Mouse (Mus musculus) adrenal gland, adult 2 months (tissue): ENCODE data around the gene Calcb. TPM values are rescaled to one million over a fixed set of nuclear protein-coding genes. Genes with fewer than 3 reads are reported as not detected.
"Not testable (repeated sequence)": the region's sequence is repeated elsewhere in the genome, so short reads cannot be mapped to it uniquely, and the experiment has no call there.

Experiments
- DNase-seq: peaks from one replicate; pipeline ENCODE4 v3.0.0; 2021
- long read RNA-seq: library from polyadenylated mRNA; stranded (forward); transcript quantifications from one replicate; pipeline ENCODE4 v2.0.0, GENCODE M21; 2021
- polyA plus RNA-seq: library from polyadenylated mRNA; depleted of rRNA; stranded (reverse); fragments of >200 nt; gene quantifications from 2 replicates; pipeline ENCODE4 v1.2.3, GENCODE M21; 2012; rRNA removed
- total RNA-seq, 2 experiments: library from RNA; stranded (reverse); gene quantifications; 2 replicates each; pipeline ENCODE4 v1.2.3; 2021

The Calcb gene
- total RNA-seq (not detected), polyA plus RNA-seq (0.19 TPM in 1 of 2 replicates, not detected in the other)
- long read RNA-seq: 0 reads

- no peak for DNase-seq
Observed at GRCm38 (mm10) chr7:114718300-114718699, at the start of gene Calcb. TSS of gene Calcb (plus strand) at chr7:114718643.

GRCm38 (mm10) chr7:114671405-114671804, 47.0 kb upstream of the Calcb start:
- DNase-seq: no peak

GRCm38 (mm10) chr7:114672697-114673096, 45.7 kb upstream of the Calcb start:
- DNase-seq: no peak

GRCm38 (mm10) chr7:114692339-114692738, 26.1 kb upstream of the Calcb start:
- DNase-seq: peak; percentile 41

GRCm38 (mm10) chr7:114700871-114701270, 17.6 kb upstream of the Calcb start:
- no peak for DNase-seq

- DNase-seq: peak; percentile 21
Observed at GRCm38 (mm10) chr7:114706716-114707115, 11.7 kb upstream of the Calcb start.

GRCm38 (mm10) chr7:114707398-114707797, 11.0 kb upstream of the Calcb start:
- DNase-seq: peak; percentile 13

GRCm38 (mm10) chr7:114710419-114710818, 8.0 kb upstream of the Calcb start:
- peak; percentile 52 for DNase-seq

GRCm38 (mm10) chr7:114712523-114712922, 5.9 kb upstream of the Calcb start:
- DNase-seq: no peak

- DNase-seq: peak; percentile 69
Observed at GRCm38 (mm10) chr7:114719381-114720131, 1.1 kb downstream of the Calcb start.

- not testable (repeated sequence) for DNase-seq
Observed at GRCm38 (mm10) chr7:114729696-114730095, 11.3 kb downstream of the Calcb start.

- peak; percentile 62 for DNase-seq
Observed at GRCm38 (mm10) chr7:114731175-114731574, 12.7 kb downstream of the Calcb start.

- not testable (repeated sequence) for DNase-seq
Observed at GRCm38 (mm10) chr7:114731700-114732099, 13.3 kb downstream of the Calcb start.

- no peak for DNase-seq
Observed at GRCm38 (mm10) chr7:114736256-114736655, 17.8 kb downstream of the Calcb start.

GRCm38 (mm10) chr7:114738166-114738565, 19.7 kb downstream of the Calcb start:
- no peak for DNase-seq

GRCm38 (mm10) chr7:114740360-114741165, 22.1 kb downstream of the Calcb start:
- DNase-seq: peak; percentile 39

- no peak for DNase-seq
Observed at GRCm38 (mm10) chr7:114743022-114743780, 24.8 kb downstream of the Calcb start, which contains the start of gene Insc. TSS of gene Insc (plus strand) at chr7:114743694.

GRCm38 (mm10) chr7:114744639-114745245, 26.3 kb downstream of the Calcb start:
- peak; percentile 78 for DNase-seq

GRCm38 (mm10) chr7:114745481-114746271, 27.2 kb downstream of the Calcb start:
- peak; percentile 44 for DNase-seq

- no peak for DNase-seq
Observed at GRCm38 (mm10) chr7:114747596-114747995, 29.2 kb downstream of the Calcb start.

GRCm38 (mm10) chr7:114748239-114748638, 29.8 kb downstream of the Calcb start:
- no peak for DNase-seq
